Mouse (Mus musculus): ENCODE measurements around the gene BC025920. TPM values are rescaled to one million over a fixed set of nuclear protein-coding genes. Genes with fewer than 3 reads are reported as not detected.

Gene BC025920
- polyA plus RNA-seq, 1 experiment from 2014 or later: 1.6 TPM

DNA sequence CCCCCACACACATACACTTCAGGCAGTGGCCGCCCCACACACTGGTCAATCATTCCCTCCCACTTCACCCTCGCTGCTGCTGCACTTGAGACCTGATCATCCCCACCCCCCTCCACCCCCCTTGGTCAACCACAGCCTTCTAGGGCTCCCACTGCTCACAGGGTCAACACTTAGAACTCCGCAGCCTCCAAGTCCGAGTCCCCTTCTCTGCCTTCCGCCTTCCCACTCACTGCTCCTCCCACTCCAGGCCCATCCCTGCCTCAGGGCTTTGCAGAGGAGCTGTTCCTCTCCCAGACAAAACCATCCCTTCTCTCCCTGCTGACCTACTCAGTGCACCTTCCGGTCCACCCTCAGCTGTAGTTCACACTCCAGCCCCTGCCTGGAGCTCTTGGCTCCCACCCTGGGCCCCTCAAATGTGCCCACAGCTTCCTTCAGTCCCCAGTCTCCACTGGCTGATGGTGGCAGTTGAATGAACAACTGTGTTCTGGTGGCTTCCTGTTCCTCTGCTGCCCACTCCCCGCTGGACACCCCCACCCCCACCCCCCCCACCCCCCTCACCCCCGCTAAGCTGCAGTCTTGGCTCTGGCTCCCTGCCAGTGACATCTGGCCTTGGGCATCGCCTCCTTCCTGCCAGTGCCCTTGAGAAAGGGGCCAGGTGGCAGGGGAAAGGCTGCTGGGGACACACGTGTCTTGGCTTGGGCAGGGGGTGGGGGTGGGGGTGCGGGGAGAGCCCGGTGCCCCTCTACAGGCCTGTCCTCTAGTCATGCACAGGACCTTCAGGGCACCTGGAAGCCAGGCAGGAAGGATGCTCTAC is 8.7 kb upstream of the BC025920 start:
- Histone ChIP-seq H3K36me3 (no peaks in the 10 kb centered on the region), H3K9ac (peak overlapping the region; percentile 15; the same call in 1 of the 2 replicates), H3K4me3 (0 out of 2 replicates have a peak overlapping the region, but pooled peaks have one; percentile 4), H3K27me3 (peaks cover 13% of the 10 kb centered on the region), H3K9me3 (no peaks in the 10 kb centered on the region), H3K4me1 (peaks cover 54% of the 10 kb centered on the region), H3K4me2 (replicated peaks) (peak overlapping the region; percentile 37), H3K27ac (peak overlapping the region; percentile 88)
- peak; percentile 7; the same call in 1 of the 2 replicates for ATAC-seq (ENCODE audit: insufficient number of reproducible peaks, insufficient read depth, low FRiP score, low TSS enrichment)
- 8% methylated on average over 12 of the region's 12 CpGs for WGBS

GRCm38 (mm10) chr10:81598342-81598741 is 7.7 kb upstream of the BC025920 start:
- H3K9ac ChIP-seq: no peak overlapping the region
- peaks cover 61% of the 10 kb centered on the region for H3K4me1 ChIP-seq
- peak overlapping the region; percentile 37; the same call in 1 of the 2 replicates for H3K27ac ChIP-seq
- peaks cover 13% of the 10 kb centered on the region; the same call in 1 of the 2 replicates for H3K27me3 ChIP-seq
- no peaks in the 10 kb centered on the region for H3K9me3 ChIP-seq
- WGBS: 19% methylated on average over 3 of the region's 3 CpGs
- no peak for ATAC-seq (ENCODE audit: insufficient number of reproducible peaks, insufficient read depth, low FRiP score, low TSS enrichment)
- H3K4me3 ChIP-seq: no peak overlapping the region
- H3K4me2 ChIP-seq (replicated peaks): no peak overlapping the region
- H3K36me3 ChIP-seq: no peaks in the 10 kb centered on the region

DNA sequence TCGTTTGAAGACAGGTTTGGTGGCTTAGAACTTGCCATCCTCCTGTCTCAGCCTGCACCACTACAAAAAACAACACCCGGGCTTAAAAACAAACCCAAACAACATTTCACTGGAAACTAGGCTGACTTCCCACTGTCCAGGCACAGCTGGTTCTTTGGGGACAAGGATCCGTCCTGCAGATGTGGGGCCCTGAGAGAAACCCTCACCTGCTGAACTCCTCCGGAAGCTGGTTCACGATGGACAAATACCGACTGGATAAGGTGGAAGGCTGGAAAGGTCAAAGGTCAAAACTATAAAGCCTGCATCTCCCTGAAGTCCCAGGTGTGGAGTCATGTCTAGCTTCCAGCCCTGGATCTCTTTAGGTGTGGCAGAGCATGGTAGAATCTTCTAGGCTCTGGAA is 7.2 kb upstream of the BC025920 start:
- Histone ChIP-seq H3K9me3 (no peaks in the 10 kb centered on the region), H3K4me1 (peaks cover 61% of the 10 kb centered on the region), H3K27ac (0 out of 2 replicates have a peak overlapping the region, but pooled peaks have one; percentile 37), H3K4me3 (no peak overlapping the region), H3K27me3 (peaks cover 11% of the 10 kb centered on the region; the same call in 1 of the 2 replicates), H3K9ac (no peak overlapping the region), H3K4me2 (replicated peaks) (no peak overlapping the region), H3K36me3 (no peaks in the 10 kb centered on the region)
- ATAC-seq (ENCODE audit: insufficient number of reproducible peaks, insufficient read depth, low FRiP score, low TSS enrichment): no peak
- WGBS: 33% methylated on average over 6 of the region's 6 CpGs

- H3K4me3 ChIP-seq: no peak overlapping the region
- H3K27ac ChIP-seq: peak overlapping the region; percentile 72; the same call in 1 of the 2 replicates
- no peaks in the 10 kb centered on the region for H3K9me3 ChIP-seq
- WGBS: 75% methylated on average over 5 of the region's 5 CpGs
- H3K36me3 ChIP-seq: no peaks in the 10 kb centered on the region
- H3K4me2 ChIP-seq (replicated peaks): no peak overlapping the region
- no peak for ATAC-seq (ENCODE audit: insufficient number of reproducible peaks, insufficient read depth, low FRiP score, low TSS enrichment)
- H3K27me3 ChIP-seq: peaks cover 4% of the 10 kb centered on the region; the same call in 1 of the 2 replicates
- peaks cover 61% of the 10 kb centered on the region for H3K4me1 ChIP-seq
- no peak overlapping the region for H3K9ac ChIP-seq
Observed at GRCm38 (mm10) chr10:81599630-81600029, 6.4 kb upstream of the BC025920 start.

DNA sequence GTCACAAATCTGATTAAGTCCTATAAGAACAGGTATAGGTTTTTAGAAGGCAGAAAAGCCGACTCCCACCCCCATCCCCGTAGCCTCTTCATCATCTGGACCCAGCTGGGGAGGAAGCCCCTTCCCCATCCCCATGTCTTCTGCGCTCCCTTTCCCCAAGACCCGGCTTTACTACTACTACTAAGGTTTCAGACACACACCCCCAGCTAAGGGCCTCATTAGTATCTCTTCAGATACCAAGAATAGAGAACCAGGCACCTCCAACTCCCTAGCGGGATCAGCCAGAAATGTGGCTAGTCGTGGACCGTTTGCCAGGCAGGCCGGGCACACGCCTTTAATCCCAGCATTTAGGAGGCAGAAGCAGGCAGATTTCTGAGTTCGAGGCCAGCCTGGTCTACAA is 6.0 kb upstream of the BC025920 start:
- WGBS: 43% methylated on average over 10 of the region's 10 CpGs
- Histone ChIP-seq H3K9ac (no peak overlapping the region), H3K27me3 (0 out of 2 replicates have a peak, but pooled peaks cover 4% of the 10 kb centered on the region), H3K9me3 (no peaks in the 10 kb centered on the region), H3K4me3 (no peak overlapping the region), H3K36me3 (no peaks in the 10 kb centered on the region), H3K4me2 (replicated peaks) (no peak overlapping the region), H3K27ac (peak overlapping the region; percentile 72), H3K4me1 (peaks cover 61% of the 10 kb centered on the region)
- ATAC-seq (ENCODE audit: insufficient number of reproducible peaks, insufficient read depth, low FRiP score, low TSS enrichment): no peak

- Histone ChIP-seq H3K4me3 (peak within 1 kb of the TSS; percentile 9), H3K4me1 (peaks cover 61% of the 10 kb centered on the region), H3K27ac (peak within 1 kb of the TSS; percentile 72), H3K27me3 (no peaks in the 10 kb centered on the region), H3K9me3 (no peaks in the 10 kb centered on the region), H3K4me2 (replicated peaks) (peak within 1 kb of the TSS; percentile 42), H3K9ac (0 out of 2 replicates have a peak within 1 kb of the TSS, but pooled peaks have one; percentile 17), H3K36me3 (no peaks in the 10 kb centered on the region)
- under 1% methylated on average over 26 of the region's 28 CpGs for WGBS
- peak; percentile 72 for ATAC-seq (ENCODE audit: insufficient number of reproducible peaks, insufficient read depth, low FRiP score, low TSS enrichment)
Observed at GRCm38 (mm10) chr10:81600738-81601203, 5.3 kb upstream of the BC025920 start, which contains the start of gene Tle6. Gene Tle6 (minus strand): TSS chr10:81601073.

DNA sequence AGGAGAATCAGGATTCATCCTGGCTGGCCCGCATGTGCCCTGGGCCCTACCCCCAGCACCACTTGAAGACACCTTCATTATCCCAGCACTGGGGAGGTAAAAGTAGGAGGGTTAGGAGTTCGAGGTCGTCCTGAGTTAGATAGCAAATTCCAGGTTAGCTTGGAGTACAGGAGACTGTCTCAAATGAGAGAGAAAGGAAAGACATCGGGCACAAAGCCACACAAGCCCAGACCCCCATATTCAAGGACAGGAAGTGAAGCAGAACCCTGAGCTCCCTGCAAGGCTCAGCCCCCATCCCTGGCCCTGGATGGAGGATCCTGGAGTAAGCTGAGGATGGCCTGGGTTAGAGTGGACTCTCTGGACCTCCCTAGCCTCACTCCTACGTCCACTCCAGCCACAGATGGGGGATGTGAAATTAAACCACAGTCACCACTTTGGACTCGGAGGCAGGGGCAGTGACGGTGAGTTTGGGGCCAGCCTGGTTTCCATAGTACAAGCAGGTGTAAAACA is 4.6 kb upstream of the BC025920 start:
- Histone ChIP-seq H3K27me3 (no peaks in the 10 kb centered on the region), H3K4me3 (no peak overlapping the region), H3K9me3 (no peaks in the 10 kb centered on the region), H3K4me1 (peaks cover 54% of the 10 kb centered on the region), H3K36me3 (no peaks in the 10 kb centered on the region), H3K4me2 (replicated peaks) (peak overlapping the region; percentile 42), H3K9ac (0 out of 2 replicates have a peak overlapping the region, but pooled peaks have one; percentile 17), H3K27ac (peak overlapping the region; percentile 63; the same call in 1 of the 2 replicates)
- WGBS: 11% methylated on average over 7 of the region's 7 CpGs
- 0 out of 2 replicates have a peak, but pooled peaks have one; percentile 17 for ATAC-seq (ENCODE audit: insufficient number of reproducible peaks, insufficient read depth, low FRiP score, low TSS enrichment)

GRCm38 (mm10) chr10:81602741-81603151 is 3.3 kb upstream of the BC025920 start:
- H3K4me2 ChIP-seq (replicated peaks): no peak overlapping the region
- no peaks in the 10 kb centered on the region for H3K9me3 ChIP-seq
- H3K9ac ChIP-seq: no peak overlapping the region
- no peak overlapping the region for H3K4me3 ChIP-seq
- WGBS: 14% methylated on average over 4 of the region's 4 CpGs
- H3K27me3 ChIP-seq: no peaks in the 10 kb centered on the region
- no peak overlapping the region; the same call in 1 of the 2 replicates for H3K27ac ChIP-seq
- ATAC-seq (ENCODE audit: insufficient number of reproducible peaks, insufficient read depth, low FRiP score, low TSS enrichment): no peak
- no peaks in the 10 kb centered on the region for H3K36me3 ChIP-seq
- H3K4me1 ChIP-seq: peaks cover 47% of the 10 kb centered on the region

DNA sequence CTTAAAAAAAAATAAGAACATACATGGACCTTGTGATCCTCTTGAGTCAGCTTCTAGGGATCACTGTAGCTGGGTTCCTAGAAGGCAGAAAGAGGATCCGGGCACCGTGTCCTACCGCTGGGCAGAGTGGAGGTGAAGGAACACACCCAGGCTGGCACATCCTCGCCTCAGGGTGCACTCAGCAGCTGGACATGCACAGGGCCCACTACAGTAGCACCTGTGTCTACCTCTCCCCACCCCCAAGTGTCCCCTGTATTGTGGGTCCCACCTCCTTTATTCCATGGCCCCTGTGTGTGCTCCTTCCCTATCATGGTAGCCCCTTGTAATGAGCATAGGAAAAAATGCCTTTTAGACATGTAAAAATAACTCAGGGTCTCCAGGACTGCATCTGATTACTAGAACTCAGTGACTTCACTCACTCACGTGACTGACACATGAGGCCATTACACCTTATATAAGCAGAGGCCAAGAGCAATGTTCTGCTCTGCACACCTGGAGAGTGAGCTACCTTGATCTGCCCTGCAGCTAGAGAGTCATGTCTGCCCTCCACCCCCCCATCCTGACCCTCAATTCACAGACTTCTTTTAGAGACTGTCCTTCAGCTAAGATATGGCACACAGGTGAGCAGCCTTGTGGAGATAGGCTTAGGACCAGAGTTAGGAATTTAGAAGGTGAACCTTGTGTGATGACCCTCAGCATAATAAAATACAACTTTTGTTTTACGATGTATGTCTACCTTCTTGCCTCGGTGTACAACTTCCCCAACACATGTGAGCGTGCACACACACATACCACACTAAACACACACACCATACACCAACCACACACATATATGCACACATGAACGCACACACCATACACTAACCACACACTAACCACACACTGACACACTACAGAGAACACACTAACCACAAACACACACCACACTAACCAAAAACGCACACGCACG is 1.8 kb upstream of the BC025920 start:
- peak overlapping the region; percentile 85 for H3K4me2 ChIP-seq (replicated peaks)
- ATAC-seq (ENCODE audit: insufficient number of reproducible peaks, insufficient read depth, low FRiP score, low TSS enrichment): no peak
- H3K36me3 ChIP-seq: no peaks in the 10 kb centered on the region
- no peak overlapping the region for H3K9ac ChIP-seq
- no peaks in the 10 kb centered on the region for H3K27me3 ChIP-seq
- no peak overlapping the region for H3K4me3 ChIP-seq
- no peaks in the 10 kb centered on the region for H3K9me3 ChIP-seq
- H3K4me1 ChIP-seq: peaks cover 36% of the 10 kb centered on the region
- WGBS: 80% methylated on average over 12 of the region's 12 CpGs
- no peak overlapping the region; the same call in 1 of the 2 replicates for H3K27ac ChIP-seq

GRCm38 (mm10) chr10:81604968-81605665 is 953 bp upstream of the BC025920 start:
- ATAC-seq (ENCODE audit: insufficient number of reproducible peaks, insufficient read depth, low FRiP score, low TSS enrichment): no peak
- Histone ChIP-seq H3K4me3 (peak overlapping the region; percentile 54), H3K27ac (peak overlapping the region; percentile 90), H3K9ac (no peak overlapping the region), H3K4me1 (peaks cover 35% of the 10 kb centered on the region), H3K27me3 (no peaks in the 10 kb centered on the region), H3K9me3 (no peaks in the 10 kb centered on the region), H3K4me2 (replicated peaks) (peak overlapping the region; percentile 85), H3K36me3 (no peaks in the 10 kb centered on the region)
- WGBS: 19% methylated on average over 29 of the region's 29 CpGs

Measured in embryonic facial prominence, embryonic 12.5 days (tissue).